Mouse (Mus musculus) 3134 (cell line): ENCODE measurements around the gene Epha1.

ENCODE experiments used
- DNase-seq: peaks from one replicate; pipeline ENCODE4 v3.0.0-alpha.2; 2011; ENCODE audit warnings: low spot score; ENCODE audit not compliant: insufficient read length; ENCODE audit errors: extremely low read depth

Epha1 gene

GRCm38 (mm10) chr6:42374701-42375100 is 1.6 kb upstream of the Epha1 start:
- DNase-seq, result no peak

- no peak for DNase-seq
These were observed 782 bp upstream of the Epha1 start for GRCm38 (mm10) chr6:42373669-42374430.

- DNase-seq, result no peak
These were observed 650 bp downstream of the Epha1 start for GRCm38 (mm10) chr6:42372421-42372815.

- no peak for DNase-seq
These were observed 1.1 kb downstream of the Epha1 start for GRCm38 (mm10) chr6:42372001-42372400.

- DNase-seq, result no peak
These were observed 2.3 kb downstream of the Epha1 start for GRCm38 (mm10) chr6:42370630-42371363.

- DNase-seq, result no peak
These were observed 3.2 kb downstream of the Epha1 start for GRCm38 (mm10) chr6:42369870-42370269.

GRCm38 (mm10) chr6:42365215-42365614 is 7.9 kb downstream of the Epha1 start:
- DNase-seq, result no peak

- no peak for DNase-seq
These were observed 8.5 kb downstream of the Epha1 start for GRCm38 (mm10) chr6:42364607-42365006.

GRCm38 (mm10) chr6:42364066-42364465 is 9.0 kb downstream of the Epha1 start:
- no peak for DNase-seq

- no peak for DNase-seq
These were observed 10.1 kb downstream of the Epha1 start for GRCm38 (mm10) chr6:42362974-42363373.

- DNase-seq, result no peak
These were observed 10.6 kb downstream of the Epha1 start for GRCm38 (mm10) chr6:42362497-42362896.

- no peak for DNase-seq
These were observed 11.0 kb downstream of the Epha1 start for GRCm38 (mm10) chr6:42362074-42362473.

GRCm38 (mm10) chr6:42361041-42361895 is 11.8 kb downstream of the Epha1 start:
- DNase-seq, result no peak

GRCm38 (mm10) chr6:42360231-42360840 is 12.7 kb downstream of the Epha1 start:
- DNase-seq, result no peak

GRCm38 (mm10) chr6:42359364-42360147 is 13.5 kb downstream of the Epha1 start:
- no peak for DNase-seq

GRCm38 (mm10) chr6:42358901-42359300 is 14.2 kb downstream of the Epha1 start:
- DNase-seq, result no peak

GRCm38 (mm10) chr6:42357901-42358300 is 15.2 kb downstream of the Epha1 start:
- no peak for DNase-seq

GRCm38 (mm10) chr6:42356913-42357312 is 16.2 kb downstream of the Epha1 start:
- DNase-seq, result no peak

GRCm38 (mm10) chr6:42355794-42356600 is 17.1 kb downstream of the Epha1 start:
- no peak for DNase-seq
